Mouse (Mus musculus) limb, embryonic 13.5 days (tissue): ENCODE results near the gene Nxnl2. TPM values are rescaled to one million over a fixed set of nuclear protein-coding genes. Genes with fewer than 3 reads are reported as not detected.

Experiments used
- ATAC-seq: fragments of 200-750 bp; cut with Nextera tagmentation; 2 replicates; pipeline ENCODE4 v1.8.0; 2017; ENCODE audit warnings: low read depth, moderate number of reproducible peaks, moderate TSS enrichment; ENCODE audit not compliant: low FRiP score
- H3K27ac ChIP-seq: fragments of 300-500 bp; sonication (generic); 2 replicates; pipeline ENCODE4 v1.5.1; 2015; ENCODE audit warnings: inconsistent platforms, mild to moderate bottlenecking, moderate library complexity
- H3K27me3 ChIP-seq: fragments of 300-500 bp; sonication (generic); 2 replicates; pipeline ENCODE4 v1.6.1; 2015; ENCODE audit warnings: mild to moderate bottlenecking, inconsistent platforms
- H3K36me3 ChIP-seq: fragments of 300-500 bp; sonication (generic); 2 replicates; pipeline ENCODE4 v1.6.1; 2015; ENCODE audit warnings: inconsistent platforms, mild to moderate bottlenecking, moderate library complexity
- H3K4me1 ChIP-seq: fragments of 300-500 bp; sonication (generic); 2 replicates; pipeline ENCODE4 v1.6.1; 2015; ENCODE audit warnings: inconsistent platforms
- H3K4me2 ChIP-seq: fragments of 300-500 bp; sonication (generic); replicated peaks from 2 replicates; pipeline ENCODE4 v1.6.1; 2015; ENCODE audit warnings: inconsistent platforms, mild to moderate bottlenecking, moderate library complexity
- H3K4me3 ChIP-seq: fragments of 300-500 bp; sonication (generic); 2 replicates; pipeline ENCODE4 v1.5.1; 2015; ENCODE audit warnings: moderate library complexity, mild to moderate bottlenecking, inconsistent platforms
- H3K9ac ChIP-seq: fragments of 300-500 bp; sonication (generic); 2 replicates; pipeline ENCODE4 v1.6.1; 2015; ENCODE audit warnings: mild to moderate bottlenecking, inconsistent platforms
- H3K9me3 ChIP-seq: fragments of 300-500 bp; sonication (generic); 2 replicates; pipeline ENCODE4 v1.6.1; 2016; ENCODE audit warnings: inconsistent platforms
- WGBS: fragments of 180-500 bp; shearing (Covaris S2); methylation state at CpG from one replicate; pipeline ENCODE4 v1.1.7; 2015; 5-methylcytosine and 5-hydroxymethylcytosine counted together
- polyA plus RNA-seq: library from polyadenylated mRNA; unstranded; fragments of >200 nt; fragmentation: Nextera tagmentation; extraction: Ambion mirVana; gene quantifications from 2 replicates; pipeline ENCODE4 v1.2.1, GENCODE M21; 2015

Gene Nxnl2
- polyA plus RNA-seq, 1 experiment from 2014 or later, result 11.3 TPM

GRCm38 (mm10) chr13:51153670-51154030 is 17.2 kb upstream of the Nxnl2 start:
- WGBS, result 94% methylated on average over 4 of the region's 4 CpGs
- Histone ChIP-seq H3K36me3 (peaks cover 74% of the 10 kb centered on the region), H3K27me3 (no peaks in the 10 kb centered on the region), H3K9ac (no peak overlapping the region), H3K4me1 (no peaks in the 10 kb centered on the region), H3K9me3 (no peaks in the 10 kb centered on the region), H3K4me2 (no peak overlapping the region), H3K27ac (no peak overlapping the region), H3K4me3 (no peak overlapping the region)
- ATAC-seq, result no peak

GRCm38 (mm10) chr13:51155178-51156013 is 15.4 kb upstream of the Nxnl2 start:
- H3K27me3 ChIP-seq, result no peaks in the 10 kb centered on the region
- H3K4me1 ChIP-seq, result no peaks in the 10 kb centered on the region
- no peak overlapping the region for H3K9ac ChIP-seq
- no peak overlapping the region for H3K27ac ChIP-seq
- WGBS, result 91% methylated on average over 15 of the region's 15 CpGs
- no peak overlapping the region for H3K4me3 ChIP-seq
- peaks cover 65% of the 10 kb centered on the region for H3K36me3 ChIP-seq
- no peak overlapping the region for H3K4me2 ChIP-seq
- H3K9me3 ChIP-seq, result no peaks in the 10 kb centered on the region
- no peak for ATAC-seq

DNA sequence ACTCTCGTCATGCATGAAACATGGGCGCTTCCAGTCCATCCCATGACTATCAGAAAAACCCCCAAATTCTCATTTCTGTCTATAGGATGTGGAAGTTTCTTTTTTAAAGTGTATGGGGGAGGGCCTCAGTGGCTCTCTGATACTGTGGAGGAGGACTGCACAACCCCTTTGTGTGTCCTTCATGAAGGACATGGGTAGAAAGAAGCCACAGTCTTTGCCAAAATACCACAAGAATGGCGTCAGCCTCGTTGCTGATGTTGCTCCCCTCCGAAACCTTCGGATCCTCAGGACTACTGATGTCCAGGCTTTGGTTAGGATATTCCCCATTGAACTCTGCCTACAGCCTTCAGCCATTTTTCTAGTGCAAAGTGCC is 14.8 kb upstream of the Nxnl2 start:
- H3K27me3 ChIP-seq, result no peaks in the 10 kb centered on the region
- no peak overlapping the region for H3K9ac ChIP-seq
- H3K4me3 ChIP-seq, result no peak overlapping the region
- no peaks in the 10 kb centered on the region for H3K9me3 ChIP-seq
- no peak overlapping the region for H3K4me2 ChIP-seq
- H3K27ac ChIP-seq, result no peak overlapping the region
- 96% methylated on average over 6 of the region's 6 CpGs for WGBS
- no peaks in the 10 kb centered on the region for H3K4me1 ChIP-seq
- H3K36me3 ChIP-seq, result peaks cover 59% of the 10 kb centered on the region
- ATAC-seq, result no peak

DNA sequence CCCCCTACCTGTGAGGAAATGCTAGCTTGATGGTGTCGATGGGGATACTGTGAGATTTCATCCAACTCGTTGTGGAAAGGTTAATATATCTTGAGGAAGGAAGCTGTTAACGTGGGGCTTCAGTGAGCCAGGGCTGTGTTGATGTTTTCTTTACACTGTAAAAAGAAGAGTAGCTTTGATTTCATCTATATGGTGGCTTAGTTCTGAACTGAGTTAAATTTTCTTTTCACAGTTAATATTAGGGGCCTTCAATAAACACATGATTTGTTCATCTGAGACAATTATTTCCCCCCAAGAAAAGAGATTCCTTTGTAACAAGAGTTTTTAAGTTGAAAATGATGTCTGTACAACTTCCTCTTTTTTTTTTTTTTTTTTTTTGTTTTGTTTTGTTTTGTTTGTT is 13.5 kb upstream of the Nxnl2 start:
- no peaks in the 10 kb centered on the region for H3K9me3 ChIP-seq
- no peak overlapping the region for H3K4me3 ChIP-seq
- H3K4me1 ChIP-seq, result no peaks in the 10 kb centered on the region
- peaks cover 61% of the 10 kb centered on the region for H3K36me3 ChIP-seq
- whole genome bisulfite sequencing, result 81% methylated on average over 3 of the region's 3 CpGs
- H3K27ac ChIP-seq, result no peak overlapping the region
- no peak for ATAC-seq
- H3K4me2 ChIP-seq, result no peak overlapping the region
- no peak overlapping the region for H3K9ac ChIP-seq
- no peaks in the 10 kb centered on the region for H3K27me3 ChIP-seq

GRCm38 (mm10) chr13:51161672-51162071 is 9.2 kb upstream of the Nxnl2 start:
- ATAC-seq, result no peak
- Histone ChIP-seq H3K4me1 (no peaks in the 10 kb centered on the region), H3K4me2 (no peak overlapping the region), H3K27ac (no peak overlapping the region), H3K9me3 (no peaks in the 10 kb centered on the region), H3K36me3 (peaks cover 32% of the 10 kb centered on the region), H3K27me3 (no peaks in the 10 kb centered on the region), H3K4me3 (no peak overlapping the region), H3K9ac (no peak overlapping the region)
- WGBS, result 78% methylated on average over 2 of the region's 2 CpGs

DNA sequence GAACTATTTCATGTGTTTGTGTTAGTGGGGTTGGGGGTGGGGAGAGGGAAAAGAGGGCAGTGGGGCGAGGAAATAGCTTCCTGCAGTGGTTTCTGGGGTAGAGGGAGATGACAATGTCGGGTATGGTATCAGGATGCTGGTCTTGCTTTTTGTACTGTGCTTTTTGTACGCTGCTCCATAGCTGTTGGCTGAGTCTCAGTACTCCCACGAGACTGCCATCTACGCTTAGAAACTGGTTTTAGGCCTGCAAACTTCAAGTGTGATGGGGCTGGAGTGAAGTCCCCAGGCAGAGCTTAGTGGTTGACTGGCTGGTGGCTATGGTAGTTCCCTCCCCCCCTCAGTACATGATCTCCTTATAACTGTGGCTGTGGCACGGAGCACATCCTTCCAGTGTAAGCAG is 8.6 kb upstream of the Nxnl2 start:
- Histone ChIP-seq H3K27ac (no peak overlapping the region), H3K27me3 (no peaks in the 10 kb centered on the region), H3K4me1 (no peaks in the 10 kb centered on the region), H3K4me3 (no peak overlapping the region), H3K36me3 (peaks cover 30% of the 10 kb centered on the region), H3K9me3 (no peaks in the 10 kb centered on the region), H3K4me2 (no peak overlapping the region), H3K9ac (no peak overlapping the region)
- ATAC-seq, result no peak
- 84% methylated on average over 6 of the region's 6 CpGs for WGBS

GRCm38 (mm10) chr13:51166711-51167110 is 4.1 kb upstream of the Nxnl2 start:
- no peak overlapping the region for H3K9ac ChIP-seq
- H3K4me3 ChIP-seq, result no peak overlapping the region
- H3K4me2 ChIP-seq, result no peak overlapping the region
- H3K36me3 ChIP-seq, result peaks cover 12% of the 10 kb centered on the region
- peaks cover 16% of the 10 kb centered on the region for H3K4me1 ChIP-seq
- peaks cover 5% of the 10 kb centered on the region for H3K27me3 ChIP-seq
- WGBS, result 55% methylated on average over 11 of the region's 11 CpGs
- no peaks in the 10 kb centered on the region for H3K9me3 ChIP-seq
- ATAC-seq, result no peak
- H3K27ac ChIP-seq, result no peak overlapping the region

GRCm38 (mm10) chr13:51170215-51170614 is 607 bp upstream of the Nxnl2 start:
- H3K4me2 ChIP-seq, result peak overlapping the region; percentile 85
- peaks cover 4% of the 10 kb centered on the region; the same call in 1 of the 2 replicates for H3K9me3 ChIP-seq
- 0 out of 2 replicates have a peak overlapping the region, but pooled peaks have one; percentile 70 for H3K9ac ChIP-seq
- peak overlapping the region; percentile 48 for H3K4me3 ChIP-seq
- no peak for ATAC-seq
- WGBS, result 41% methylated on average over 11 of the region's 11 CpGs
- no peak overlapping the region for H3K27ac ChIP-seq
- peaks cover 13% of the 10 kb centered on the region for H3K27me3 ChIP-seq
- H3K36me3 ChIP-seq, result no peaks in the 10 kb centered on the region
- peaks cover 24% of the 10 kb centered on the region for H3K4me1 ChIP-seq

- Histone ChIP-seq H3K4me2 (peak overlapping the region; percentile 85; the same call in 1 of the 2 replicates), H3K4me3 (no peak overlapping the region), H3K27me3 (peaks cover 13% of the 10 kb centered on the region), H3K9ac (no peak overlapping the region), H3K4me1 (peaks cover 24% of the 10 kb centered on the region), H3K36me3 (no peaks in the 10 kb centered on the region), H3K9me3 (peaks cover 9% of the 10 kb centered on the region), H3K27ac (no peak overlapping the region)
- 76% methylated on average over 7 of the region's 7 CpGs for WGBS
- no peak for ATAC-seq
Measured at GRCm38 (mm10) chr13:51172601-51173000, 1.8 kb downstream of the Nxnl2 start.

- H3K36me3 ChIP-seq, result no peaks in the 10 kb centered on the region
- H3K4me3 ChIP-seq, result no peak overlapping the region
- H3K9ac ChIP-seq, result no peak overlapping the region
- no peak overlapping the region for H3K4me2 ChIP-seq
- H3K4me1 ChIP-seq, result no peaks in the 10 kb centered on the region
- no peak overlapping the region for H3K27ac ChIP-seq
- H3K9me3 ChIP-seq, result peaks cover 5% of the 10 kb centered on the region; the same call in 1 of the 2 replicates
- H3K27me3 ChIP-seq, result no peaks in the 10 kb centered on the region
- no peak for ATAC-seq
- 84% methylated on average over 10 of the region's 10 CpGs for WGBS
Measured at GRCm38 (mm10) chr13:51178932-51179331, 8.1 kb downstream of the Nxnl2 start.

GRCm38 (mm10) chr13:51179362-51179761 is 8.5 kb downstream of the Nxnl2 start:
- H3K36me3 ChIP-seq, result no peaks in the 10 kb centered on the region
- no peak for ATAC-seq
- H3K4me3 ChIP-seq, result no peak overlapping the region
- H3K4me2 ChIP-seq, result no peak overlapping the region
- 55% methylated on average over 3 of the region's 3 CpGs for WGBS
- no peak overlapping the region for H3K9ac ChIP-seq
- peaks cover 5% of the 10 kb centered on the region; the same call in 1 of the 2 replicates for H3K9me3 ChIP-seq
- no peaks in the 10 kb centered on the region for H3K27me3 ChIP-seq
- H3K4me1 ChIP-seq, result no peaks in the 10 kb centered on the region
- no peak overlapping the region for H3K27ac ChIP-seq

GRCm38 (mm10) chr13:51182236-51182635 is 11.4 kb downstream of the Nxnl2 start:
- no peaks in the 10 kb centered on the region for H3K27me3 ChIP-seq
- 86% methylated on average over 7 of the region's 7 CpGs for WGBS
- H3K36me3 ChIP-seq, result no peaks in the 10 kb centered on the region
- no peak overlapping the region for H3K4me3 ChIP-seq
- H3K9ac ChIP-seq, result no peak overlapping the region
- H3K9me3 ChIP-seq, result no peaks in the 10 kb centered on the region
- H3K4me1 ChIP-seq, result no peaks in the 10 kb centered on the region
- no peak overlapping the region for H3K4me2 ChIP-seq
- ATAC-seq, result no peak
- H3K27ac ChIP-seq, result no peak overlapping the region

- Histone ChIP-seq H3K4me1 (no peaks in the 10 kb centered on the region), H3K27me3 (no peaks in the 10 kb centered on the region), H3K4me3 (no peak overlapping the region), H3K4me2 (no peak overlapping the region), H3K9ac (no peak overlapping the region), H3K9me3 (no peaks in the 10 kb centered on the region), H3K27ac (no peak overlapping the region), H3K36me3 (no peaks in the 10 kb centered on the region)
- WGBS, result 79% methylated on average over 3 of the region's 3 CpGs
- ATAC-seq, result no peak
Measured at GRCm38 (mm10) chr13:51184896-51185295, 14.1 kb downstream of the Nxnl2 start.
